Mouse (Mus musculus) spleen, postnatal 14 days (tissue): ENCODE measurements around the gene Asic2.
A peak's percentile ranks its signal among the peaks of the same experiment; 100 is the strongest.

Experiments
- DNase-seq, 2 experiments: peaks; one replicate each; pipeline ENCODE4 v3.0.0; 2021 to 2022; ENCODE audit warnings: low spot score in 2 of 2

Gene Asic2

DNA sequence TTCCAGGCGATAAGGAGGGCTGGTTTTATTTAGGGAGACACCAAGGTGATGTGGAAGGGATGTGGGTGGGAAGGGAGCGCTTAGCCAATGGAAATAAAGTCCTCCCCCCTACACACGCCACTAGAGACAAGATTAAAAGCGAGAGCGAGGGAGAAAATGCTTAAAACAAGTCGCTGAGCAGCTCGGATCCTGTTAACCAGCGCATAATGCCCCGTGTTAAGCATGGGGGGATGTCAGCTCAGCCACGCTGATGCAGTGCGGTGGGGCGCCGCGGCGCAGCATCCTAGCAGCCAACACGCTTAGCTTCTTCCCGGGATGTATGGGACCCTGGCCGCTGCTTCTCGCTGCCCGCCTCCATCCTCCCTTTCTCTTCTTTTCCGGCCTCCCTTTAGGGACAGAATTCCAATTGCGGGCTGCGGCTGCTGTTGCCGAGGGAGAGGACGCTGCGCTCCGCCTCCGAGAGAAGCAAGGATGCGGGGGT lies at the start of gene Asic2:
TSS of gene Asic2 (minus strand) at position 57 of the 481 bp plus-strand sequence.
- DNase-seq = no peak

DNA sequence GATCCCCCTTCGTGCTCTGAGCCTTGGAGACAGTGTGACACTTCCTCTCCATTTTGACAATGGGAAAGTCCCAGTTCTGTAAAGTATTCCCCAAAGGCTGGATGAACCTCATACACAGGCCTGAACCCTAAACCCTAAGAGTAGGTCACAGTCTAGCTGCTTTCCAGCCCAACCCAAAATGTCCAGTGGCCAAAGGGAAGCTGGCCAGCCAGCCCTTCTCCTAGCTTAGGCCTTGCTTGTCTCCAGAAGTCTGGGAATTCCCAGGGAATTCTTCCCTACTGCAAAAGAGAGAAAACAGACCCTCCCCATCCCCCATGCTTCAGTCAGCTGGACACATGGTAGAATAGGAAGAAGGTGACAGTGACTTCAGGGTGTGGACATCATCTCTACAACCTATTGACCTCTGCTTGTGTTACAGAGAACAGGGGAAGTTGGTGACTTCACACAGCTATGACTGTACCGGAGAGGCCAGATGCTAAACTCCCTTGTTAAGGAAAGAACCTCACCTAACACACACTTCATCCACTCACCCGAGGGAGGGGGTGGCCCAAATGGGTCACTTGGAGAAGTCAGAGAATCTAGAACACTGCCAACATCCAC lies 48.0 kb upstream of the Asic2 start:
- DNase-seq = no peak

DNA sequence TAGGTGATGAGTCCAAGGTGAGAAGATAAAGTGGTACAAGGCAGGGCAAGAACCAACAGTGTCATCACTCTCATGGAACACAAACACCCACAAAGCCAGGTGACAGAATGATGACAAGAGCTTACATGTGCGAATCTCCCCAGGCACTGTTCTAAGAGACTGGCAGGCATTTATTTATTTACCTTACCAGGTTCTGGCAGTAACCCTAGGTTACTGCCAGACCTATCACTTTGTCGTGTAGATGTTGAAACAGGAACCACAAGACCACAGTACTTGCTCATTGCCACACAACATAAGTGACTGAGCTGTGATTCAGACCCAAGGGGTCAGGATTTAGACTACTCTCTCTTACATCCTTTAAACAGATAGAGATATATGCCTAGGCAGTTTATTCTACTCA lies 46.8 kb upstream of the Asic2 start:
- DNase-seq = no peak

GRCm38 (mm10) chr11:82013756-82014155 lies 45.5 kb upstream of the Asic2 start:
- no peak for DNase-seq

DNA sequence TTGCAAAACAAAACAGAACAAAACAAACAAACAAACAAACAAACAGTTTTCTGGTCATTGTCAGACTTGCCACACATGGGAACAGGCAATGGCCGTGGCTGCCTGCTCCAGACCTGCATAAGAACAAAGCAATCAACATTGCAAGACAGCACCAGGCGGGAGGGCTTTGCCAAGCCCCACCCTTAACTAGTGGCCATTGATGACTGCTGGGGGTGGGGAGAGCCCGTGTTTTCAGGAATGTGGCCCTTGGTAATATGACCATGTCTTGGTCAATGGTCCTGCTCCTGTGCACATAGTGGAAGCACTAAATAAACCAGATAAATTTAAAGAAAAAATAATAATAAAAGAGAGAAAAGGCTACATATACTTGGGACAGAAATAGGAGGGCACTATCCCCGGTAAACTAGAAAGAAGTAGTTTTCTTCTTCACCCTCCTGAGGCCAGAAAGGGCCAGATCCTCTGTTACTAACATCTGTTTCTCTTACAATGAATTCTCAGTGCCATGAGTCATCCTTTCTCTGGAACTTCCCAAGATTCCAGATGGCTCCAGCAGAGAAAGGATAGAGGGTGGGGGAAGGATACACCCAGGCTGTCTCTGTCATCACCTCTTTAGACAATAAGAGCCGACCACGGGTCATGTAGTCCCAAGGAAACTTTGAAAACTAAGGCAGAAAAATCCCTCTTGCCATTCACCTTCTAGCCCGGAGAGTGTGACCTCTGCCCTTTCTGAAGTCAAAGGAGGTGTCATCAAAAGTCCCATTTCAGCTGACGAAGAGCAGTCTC lies 43.3 kb upstream of the Asic2 start:
- no peak for DNase-seq

DNA sequence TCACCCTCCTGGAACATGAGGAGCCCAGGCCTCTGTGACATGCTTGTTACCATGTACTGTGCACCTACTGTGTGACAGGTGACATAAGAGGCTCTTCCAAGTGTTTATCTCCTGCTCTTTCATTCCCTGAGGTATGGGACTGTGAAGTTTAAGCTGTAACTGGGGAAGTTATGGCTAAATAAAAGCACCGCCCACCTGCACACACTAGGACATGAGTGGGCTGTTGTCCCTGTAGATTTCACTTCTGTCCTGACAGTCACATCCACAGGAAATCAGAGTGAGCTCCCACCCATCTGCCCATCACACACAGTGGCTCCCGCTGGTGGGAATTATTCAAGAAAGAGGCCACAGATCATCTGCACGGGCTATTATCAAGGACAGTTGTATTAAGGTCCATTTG lies 41.9 kb upstream of the Asic2 start:
- no peak for DNase-seq

DNA sequence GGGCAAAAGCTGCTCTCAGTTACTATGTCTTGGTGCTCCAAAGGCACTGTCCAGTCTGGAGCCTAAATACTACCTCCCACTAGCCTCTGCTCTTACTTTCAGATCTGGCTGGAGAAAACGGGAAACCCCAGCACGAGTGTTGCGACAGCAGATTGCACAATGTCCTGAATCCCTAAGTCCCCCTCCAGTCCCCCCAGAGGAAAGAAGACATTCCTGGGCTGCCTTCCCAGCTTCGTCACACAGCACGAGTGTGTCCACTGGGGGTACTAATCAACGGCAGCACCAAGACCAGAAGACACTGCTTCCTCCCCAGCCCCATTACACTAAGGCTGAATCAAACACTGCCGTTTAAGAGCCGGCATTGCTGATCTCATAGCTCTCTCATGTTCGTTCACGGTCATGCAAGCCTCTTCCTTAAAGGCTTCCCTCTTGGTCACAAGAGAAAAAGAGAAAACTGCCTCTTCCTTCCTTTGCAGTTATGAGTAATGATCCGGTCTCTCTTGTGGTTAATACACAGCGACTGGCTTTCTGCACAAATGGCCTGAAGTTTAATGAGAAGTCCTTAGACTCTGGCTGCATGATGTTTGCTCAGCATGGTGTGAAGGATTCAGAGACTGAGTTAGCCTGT lies 38.7 kb upstream of the Asic2 start:
- DNase-seq = peak in 1 of 2 experiments; percentile 1

DNA sequence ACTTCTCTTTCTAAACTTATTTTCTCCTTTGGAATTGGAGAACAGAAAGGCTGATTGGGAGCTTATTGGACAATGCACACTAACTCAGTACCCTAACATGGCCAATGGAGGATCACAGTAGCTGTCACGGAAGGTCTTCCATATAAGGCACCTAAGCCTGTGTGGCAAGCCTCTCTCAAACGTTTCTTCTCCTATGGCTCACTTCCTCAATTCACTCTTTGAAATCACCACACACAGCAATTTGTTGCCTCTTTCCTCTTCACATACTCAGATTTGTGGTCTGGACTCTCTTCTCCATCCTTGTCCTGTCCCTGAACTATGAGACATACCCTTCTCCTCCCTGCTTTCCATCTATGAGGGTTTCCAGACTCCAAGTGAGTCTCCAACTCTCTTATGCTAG lies 36.6 kb upstream of the Asic2 start:
- no peak for DNase-seq

DNA sequence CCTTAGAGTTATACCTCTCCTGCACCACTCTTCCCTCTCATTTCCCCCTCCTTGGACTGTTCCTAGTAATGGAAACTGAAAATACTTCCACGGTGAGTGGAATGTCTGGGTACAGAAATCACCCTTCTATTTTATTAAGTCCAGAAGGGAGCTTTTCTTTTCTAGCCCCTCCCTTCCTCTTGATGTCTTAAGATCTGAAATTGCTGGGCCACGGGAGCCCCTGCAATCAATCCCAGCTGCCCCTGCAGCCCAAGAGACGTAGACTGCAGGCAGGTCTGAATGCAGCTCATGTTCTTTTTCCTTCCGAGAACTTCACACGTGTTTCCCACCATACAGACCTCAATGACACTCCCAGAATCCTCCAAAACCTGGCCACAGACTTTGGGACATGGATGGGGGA lies 32.3 kb upstream of the Asic2 start:
- no peak for DNase-seq

DNA sequence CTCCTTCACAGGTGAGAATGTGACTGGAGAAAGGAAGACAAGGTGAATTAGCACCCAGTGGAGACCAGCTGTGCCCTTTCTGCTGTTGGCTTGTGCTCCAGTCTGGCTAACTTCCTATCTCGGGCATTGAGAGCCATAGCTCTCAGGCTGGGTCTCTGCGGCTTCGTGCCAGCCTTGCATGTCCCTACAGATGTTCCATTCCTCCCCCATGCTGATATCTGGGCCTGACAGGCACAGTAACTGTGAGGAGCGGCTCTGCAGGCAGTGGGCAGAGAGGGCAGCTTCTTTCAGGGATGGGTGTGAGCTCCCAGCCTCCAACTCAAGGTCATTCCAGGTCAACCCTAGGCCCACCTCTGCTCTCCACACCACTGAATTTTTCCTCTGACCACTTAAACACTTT lies 31.2 kb upstream of the Asic2 start:
- DNase-seq = no peak

DNA sequence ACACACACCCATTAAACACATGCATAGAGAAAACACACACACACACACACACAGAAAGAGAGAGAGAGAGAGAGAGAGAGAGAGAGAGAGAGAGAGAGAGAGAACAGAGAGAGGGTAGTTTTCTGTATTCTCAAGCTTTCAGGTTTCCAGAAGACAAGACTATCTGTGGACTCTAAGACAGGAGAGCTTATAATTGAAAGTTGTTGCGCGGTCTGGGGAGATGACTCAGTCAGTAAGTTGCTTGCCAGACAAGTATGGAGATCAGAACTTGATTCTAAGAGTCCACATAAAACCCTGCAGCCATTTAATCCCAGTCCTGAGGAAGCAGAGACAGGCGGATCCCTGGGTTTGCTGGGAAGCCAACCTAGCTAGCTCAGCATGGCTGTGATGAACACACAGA lies 30.4 kb upstream of the Asic2 start:
- no peak for DNase-seq

DNA sequence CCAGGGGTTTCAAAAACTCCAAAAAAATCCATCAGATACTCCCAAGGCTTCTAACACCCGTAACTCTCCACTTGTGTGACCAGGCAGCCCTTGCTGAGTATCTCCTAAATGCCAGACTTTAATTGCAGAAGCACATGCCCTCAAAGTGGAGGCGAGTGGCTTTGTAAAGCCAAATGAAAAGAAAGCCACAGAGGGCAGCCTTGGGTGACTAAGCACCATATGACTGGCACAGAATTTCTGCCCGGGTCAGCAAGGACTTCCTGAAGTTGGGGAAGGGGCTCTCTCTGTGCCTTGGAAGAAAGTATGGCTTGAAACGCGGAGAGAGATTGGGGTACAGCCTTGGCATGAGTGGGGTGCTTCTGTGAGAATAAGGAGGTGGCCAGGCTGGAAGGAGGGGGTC lies 28.8 kb upstream of the Asic2 start:
- DNase-seq = no peak

DNA sequence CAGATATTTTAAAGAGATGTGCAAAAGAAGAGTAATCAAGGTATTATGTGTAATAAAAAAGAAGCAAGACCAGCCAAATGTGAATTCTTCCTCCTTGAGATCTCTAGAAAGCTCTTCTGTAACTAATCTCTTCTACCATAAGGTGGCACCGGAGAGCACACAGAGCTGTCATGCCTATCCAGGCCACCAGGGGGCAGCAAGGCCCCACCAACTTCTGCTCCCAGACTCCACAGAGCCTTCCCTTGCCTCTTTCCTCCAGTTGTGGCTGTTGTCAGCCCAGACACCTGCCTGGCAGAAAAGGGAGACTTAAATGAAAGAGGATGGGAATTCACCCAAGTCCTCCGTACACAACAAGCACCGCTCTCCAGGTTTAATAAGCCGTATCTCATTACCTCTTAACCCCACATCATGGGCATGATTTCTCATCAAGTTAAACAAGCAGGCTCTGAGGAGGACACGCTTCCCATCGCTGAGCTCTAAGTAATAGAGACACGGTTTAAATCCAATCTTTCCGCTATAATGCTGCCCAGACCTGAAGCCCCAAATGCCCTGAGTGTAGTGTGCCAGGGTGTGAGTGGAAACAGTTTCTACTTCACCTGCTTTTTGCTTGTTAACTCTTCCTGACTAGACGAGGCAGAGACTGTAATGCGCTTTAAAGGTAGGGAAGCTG lies 28.1 kb upstream of the Asic2 start:
- DNase-seq = peak; percentile 16 to 34

- peak in 1 of 2 experiments; percentile 37 for DNase-seq
Measured at GRCm38 (mm10) chr11:81983146-81983545, 14.9 kb upstream of the Asic2 start.

- no peak for DNase-seq
Measured at GRCm38 (mm10) chr11:81982191-81982590, 13.9 kb upstream of the Asic2 start.

- no peak for DNase-seq
Measured at GRCm38 (mm10) chr11:81974577-81974976, 6.3 kb upstream of the Asic2 start.

DNA sequence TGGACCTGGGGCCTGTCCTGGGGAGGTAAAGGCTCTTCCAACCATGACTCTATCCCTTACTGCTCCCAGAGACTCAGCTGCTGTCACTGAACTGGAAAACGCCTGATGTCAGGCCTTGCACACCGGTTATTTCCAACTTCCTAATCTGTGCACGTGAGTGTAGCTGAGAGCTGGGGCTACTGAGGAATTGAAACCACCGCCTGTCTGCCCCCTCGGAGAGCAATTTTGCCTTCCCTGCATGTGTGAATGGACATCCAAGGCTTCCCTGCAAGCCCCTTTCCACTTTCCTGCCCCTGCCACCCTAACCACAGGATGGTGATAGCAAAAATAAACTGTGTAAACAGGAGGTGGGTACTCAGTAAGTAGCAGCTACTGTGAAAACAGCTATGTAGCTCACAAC lies 5.4 kb upstream of the Asic2 start:
- DNase-seq = no peak

- DNase-seq = no peak
Measured at GRCm38 (mm10) chr11:81972044-81972443, 3.8 kb upstream of the Asic2 start.

DNA sequence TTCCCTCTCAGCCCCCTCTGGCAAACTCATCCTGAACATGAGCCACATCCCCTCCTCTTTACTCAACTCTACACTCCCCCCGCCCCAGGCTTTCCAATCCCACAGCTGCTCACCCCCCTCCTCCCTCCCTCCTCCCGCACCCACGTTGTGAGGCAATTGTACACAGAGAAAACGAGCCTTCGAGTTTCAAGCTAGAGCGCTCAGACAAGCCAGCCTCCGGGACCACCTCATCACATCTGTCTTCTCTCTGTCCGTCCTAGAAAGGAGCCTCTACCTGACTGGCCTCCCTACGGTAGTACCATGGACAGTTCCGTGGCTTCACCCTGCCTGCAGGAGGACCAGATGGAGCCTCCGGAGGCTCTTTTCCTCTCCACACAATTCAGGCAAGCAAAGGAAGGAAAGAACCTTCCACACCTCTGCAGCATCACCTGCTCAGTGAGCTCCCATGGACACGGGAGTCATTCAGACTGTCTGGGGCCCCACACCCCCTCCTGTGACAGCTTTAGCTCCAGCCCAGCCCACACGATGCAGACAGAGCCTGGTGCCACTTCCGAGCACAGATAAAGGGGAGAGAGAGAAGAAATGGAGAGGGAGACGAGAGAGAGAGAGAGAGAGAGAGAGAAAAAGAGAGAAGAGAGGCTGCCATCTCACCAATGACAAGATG lies 1.5 kb downstream of the Asic2 start:
- no peak for DNase-seq

GRCm38 (mm10) chr11:81965653-81966625 lies 2.3 kb downstream of the Asic2 start:
- DNase-seq = no peak

- no peak for DNase-seq
Measured at GRCm38 (mm10) chr11:81964561-81964960, 3.7 kb downstream of the Asic2 start.
